13 mouse cellular contexts compared by ENCODE assay signal in genomic region chr14:54772333-54772856, GRCm38 (mm10). TPM values are rescaled to one million over a fixed set of nuclear protein-coding genes. Genes with fewer than 3 reads are reported as not detected.
DNase-seq lines count a peak whose midpoint lies in the region; ATAC-seq and TF ChIP-seq lines count a peak whose summit lies in the region.
"Had no signal": no experiment of that assay in that cellular context is flagged by ENCODE, and none has a peak within 500 bp of the region (broad histone marks: within the 10 kb centered on the region; RNA-seq: fewer than 3 reads in every experiment).

No protein-coding gene starts in this region.

- no peaks in the 10 kb centered on the region for H3K27me3 ChIP-seq in hindbrain, embryonic 13.5 days
- H3K27me3 ChIP-seq in hindbrain, embryonic 11.5 days (ENCODE audit: control insufficient read depth, insufficient read depth, low read length) = no peaks in the 10 kb centered on the region
- peaks cover 6% of the 10 kb centered on the region; the same call in 1 of the 2 replicates for H3K27me3 ChIP-seq in liver, embryonic 12.5 days (replicated peaks)
- H3K27me3 ChIP-seq: limb, embryonic 12.5 days had no signal

- H3K36me3 ChIP-seq in hindbrain, embryonic 13.5 days = no peaks in the 10 kb centered on the region
- no peaks in the 10 kb centered on the region for H3K36me3 ChIP-seq in hindbrain, embryonic 11.5 days (ENCODE audit: control insufficient read depth, insufficient read depth, low read length)
- no peaks in the 10 kb centered on the region for H3K36me3 ChIP-seq in liver, embryonic 12.5 days
- H3K36me3 ChIP-seq: limb, embryonic 12.5 days had no signal

- H3K27ac ChIP-seq in hindbrain, embryonic 13.5 days = 0 out of 2 replicates have a peak overlapping the region, but pooled peaks have one; percentile 23
- no peak overlapping the region for H3K27ac ChIP-seq in hindbrain, embryonic 11.5 days (ENCODE audit: low read depth, low read length)
- H3K27ac ChIP-seq in cortical plate, adult 2 months (ENCODE audit: insufficient read depth, low read length) = peak overlapping the region; percentile 18
- no peak overlapping the region for H3K27ac ChIP-seq in liver, embryonic 12.5 days
- H3K27ac ChIP-seq: limb, embryonic 12.5 days had no signal

- WGBS in hindbrain, embryonic 13.5 days = 74% methylated on average over 20 of the region's 20 CpGs
- whole genome bisulfite sequencing in hindbrain, embryonic 11.5 days = 78% methylated on average over 20 of the region's 20 CpGs
- 68% methylated on average over 20 of the region's 20 CpGs for WGBS in liver, embryonic 12.5 days (ENCODE audit: insufficient replicate concordance)

- no peak for TF ChIP-seq CTCF in cortical plate, adult 2 months (IDR thresholded peaks at IDR 0.05; ENCODE audit: extremely low read depth, insufficient read depth, low read length)

- H3K9me3 ChIP-seq in hindbrain, embryonic 13.5 days = no peaks in the 10 kb centered on the region
- no peaks in the 10 kb centered on the region for H3K9me3 ChIP-seq in hindbrain, embryonic 11.5 days (ENCODE audit: control insufficient read depth, low read length)
- H3K9me3 ChIP-seq in liver, embryonic 12.5 days (replicated peaks) = no peaks in the 10 kb centered on the region
- H3K9me3 ChIP-seq: G1E; limb, embryonic 12.5 days had no signal

- no peak overlapping the region for H3K4me2 ChIP-seq in hindbrain, embryonic 13.5 days
- H3K4me2 ChIP-seq in hindbrain, embryonic 11.5 days (replicated peaks; ENCODE audit: low read depth, low read length) = no peak overlapping the region
- no peak overlapping the region for H3K4me2 ChIP-seq in liver, embryonic 12.5 days
- H3K4me2 ChIP-seq: limb, embryonic 12.5 days had no signal

- TF ChIP-seq POLR2A in cortical plate, adult 2 months (IDR thresholded peaks at IDR 0.05; ENCODE audit: extremely low read depth, insufficient read depth, low read length) = peak; percentile 81; the same call in 1 of the 2 replicates

- no peak overlapping the region for H3K4me3 ChIP-seq in hindbrain, embryonic 13.5 days
- H3K4me3 ChIP-seq in hindbrain, embryonic 11.5 days (ENCODE audit: low read depth, low read length) = no peak overlapping the region
- H3K4me3 ChIP-seq in cortical plate, adult 2 months (ENCODE audit: insufficient read depth, low read length) = peak overlapping the region; percentile 13; the same call in 1 of the 2 replicates
- H3K4me3 ChIP-seq in liver, embryonic 12.5 days = no peak overlapping the region
- H3K4me3 ChIP-seq: limb, embryonic 12.5 days had no signal

- no peak for DNase-seq in hindbrain, embryonic 11.5 days (ENCODE audit: low spot score)
- DNase-seq in layer of hippocampus, adult 8-10 months (ENCODE audit: low spot score in 2 of 2) = peak; percentile 73 to 82
- DNase-seq in right cerebral cortex, postnatal 10 days (ENCODE audit: low spot score in 2 of 2) = peak; percentile 86 to 91
- no peak for DNase-seq in thymus, postnatal 10 days (ENCODE audit: low spot score in 2 of 2)
- DNase-seq: adrenal gland, postnatal 14 days; thymus, postnatal 4 days had no signal

- no peak overlapping the region for H3K9ac ChIP-seq in hindbrain, embryonic 13.5 days
- no peak overlapping the region for H3K9ac ChIP-seq in hindbrain, embryonic 11.5 days (ENCODE audit: low read depth, low read length)
- no peak overlapping the region for H3K9ac ChIP-seq in liver, embryonic 12.5 days
- H3K9ac ChIP-seq: limb, embryonic 12.5 days had no signal

- ATAC-seq in hindbrain, embryonic 13.5 days (ENCODE audit: low FRiP score) = peak; percentile 82; the same call in 1 of the 2 replicates
- ATAC-seq in hindbrain, embryonic 11.5 days (ENCODE audit: low FRiP score) = no peak
- ATAC-seq in liver, embryonic 12.5 days = no peak

- H3K4me1 ChIP-seq in hindbrain, embryonic 13.5 days (replicated peaks) = no peaks in the 10 kb centered on the region; the same call in 1 of the 2 replicates
- no peaks in the 10 kb centered on the region for H3K4me1 ChIP-seq in hindbrain, embryonic 11.5 days (replicated peaks; ENCODE audit: control insufficient read depth, insufficient read depth, low read length)
- H3K4me1 ChIP-seq in cortical plate, adult 2 months (ENCODE audit: control insufficient read depth, insufficient read depth, low read length) = peaks cover 10% of the 10 kb centered on the region
- no peaks in the 10 kb centered on the region for H3K4me1 ChIP-seq in liver, embryonic 12.5 days
- H3K4me1 ChIP-seq: limb, embryonic 12.5 days had no signal

RNA-seq across cellular contexts. Expression of gene Slc7a8, which starts 9.4 kb away (rescaled TPM):
- polyA plus RNA-seq in hindbrain, embryonic 13.5 days (2015; fragmentation: Nextera tagmentation; extraction: Ambion mirVana) = 4.7 and 5.3 TPM in 2 replicates
- 2.8 and 3.3 TPM in 2 replicates for polyA plus RNA-seq in hindbrain, embryonic 11.5 days (2014; fragmentation: Nextera tagmentation; extraction: Ambion mirVana)
- 51.3 and 54.7 TPM in 2 replicates for polyA plus RNA-seq in cortical plate, adult 2 months (2012; rRNA removed)
- 10 to 100 TPM; 49.8 to 67.2 (median 58.5) TPM for total RNA-seq in layer of hippocampus, adult 8-10 months (2022)
- polyA plus RNA-seq in liver, embryonic 12.5 days (2016; fragmentation: Nextera tagmentation; extraction: Ambion mirVana) = 2.8 and 3.4 TPM in 2 replicates

RNA-seq across cellular contexts. Expression of gene Rnf212b, which starts 41.5 kb away (rescaled TPM):
- polyA plus RNA-seq in hindbrain, embryonic 13.5 days (2015; fragmentation: Nextera tagmentation; extraction: Ambion mirVana) = not detected in 2 replicates
- not detected in 2 replicates for polyA plus RNA-seq in hindbrain, embryonic 11.5 days (2014; fragmentation: Nextera tagmentation; extraction: Ambion mirVana)
- polyA plus RNA-seq in cortical plate, adult 2 months (2012; rRNA removed) = not detected in 2 replicates
- total RNA-seq in layer of hippocampus, adult 8-10 months (2022) = not detected
- not detected in 2 replicates for polyA plus RNA-seq in liver, embryonic 12.5 days (2016; fragmentation: Nextera tagmentation; extraction: Ambion mirVana)
- total RNA-seq: adrenal gland, postnatal 14 days; heart, postnatal 14 days had no signal
- polyA plus RNA-seq: embryonic facial prominence, embryonic 14.5 days; G1E; limb, embryonic 12.5 days had no signal

Comparison
In these comparisons a context has a peak if more than half of its experiments do, and no peak if none do; other contexts are left out.
1. H3K27ac ChIP-seq: peak in hindbrain, embryonic 13.5 days (single experiment) and cortical plate, adult 2 months (single experiment); none in hindbrain, embryonic 11.5 days (single experiment) and liver, embryonic 12.5 days (single experiment).
2. DNase-seq: peak in layer of hippocampus, adult 8-10 months (2 of 2) and right cerebral cortex, postnatal 10 days (2 of 2); none in hindbrain, embryonic 11.5 days (single experiment) and thymus, postnatal 10 days (0 of 2).